Mouse (Mus musculus) kidney, adult 11 months (tissue): ENCODE measurements around the gene Cadm4.

Experiments used
- DNase-seq: peaks from one replicate; pipeline ENCODE4 v3.0.0; 2022

Cadm4 gene

GRCm38 (mm10) chr7:24533806-24534205 is 52.0 kb downstream of the Cadm4 start:
- no peak for DNase-seq

- DNase-seq, result no peak
These were observed 52.5 kb downstream of the Cadm4 start for GRCm38 (mm10) chr7:24534301-24534700.

GRCm38 (mm10) chr7:24537081-24537480 is 55.3 kb downstream of the Cadm4 start:
- no peak for DNase-seq

- no peak for DNase-seq
These were observed 55.8 kb downstream of the Cadm4 start for GRCm38 (mm10) chr7:24537591-24537990.

GRCm38 (mm10) chr7:24538154-24538553 is 56.3 kb downstream of the Cadm4 start:
- DNase-seq, result no peak

- no peak for DNase-seq
These were observed 56.9 kb downstream of the Cadm4 start for GRCm38 (mm10) chr7:24538701-24539100.

- no peak for DNase-seq
These were observed 57.9 kb downstream of the Cadm4 start for GRCm38 (mm10) chr7:24539686-24540085.

GRCm38 (mm10) chr7:24544506-24544905 is 62.7 kb downstream of the Cadm4 start:
- DNase-seq, result no peak

- DNase-seq, result no peak
These were observed 64.3 kb downstream of the Cadm4 start, which contains the start of the genes Pinlyp and Xrcc1 for GRCm38 (mm10) chr7:24546068-24546614. Gene Pinlyp, minus strand, starts transcription at chr7:24546118. Gene Xrcc1, plus strand, starts transcription at chr7:24546289.

- peak; percentile 100 for DNase-seq
These were observed 65.0 kb downstream of the Cadm4 start for GRCm38 (mm10) chr7:24546634-24547389.

GRCm38 (mm10) chr7:24547534-24548036 is 65.8 kb downstream of the Cadm4 start:
- DNase-seq, result no peak

GRCm38 (mm10) chr7:24551985-24552759 is 70.3 kb downstream of the Cadm4 start:
- no peak for DNase-seq
